Mouse (Mus musculus) erythroblast, embryonic 14.5 days (primary cell): Measurements from ENCODE around the gene Ly6c1.

Experiments used
- GATA1 ChIP-seq: IDR thresholded peaks from 2 replicates; pipeline ENCODE4 v1.6.1; 2012; ENCODE audit warnings: low read length, inconsistent platforms, mixed read lengths
- TAL1 ChIP-seq: IDR thresholded peaks from 3 replicates; pipeline ENCODE4 v1.6.1; 2012; ENCODE audit warnings: low read length, inconsistent platforms, mixed read lengths

DNA sequence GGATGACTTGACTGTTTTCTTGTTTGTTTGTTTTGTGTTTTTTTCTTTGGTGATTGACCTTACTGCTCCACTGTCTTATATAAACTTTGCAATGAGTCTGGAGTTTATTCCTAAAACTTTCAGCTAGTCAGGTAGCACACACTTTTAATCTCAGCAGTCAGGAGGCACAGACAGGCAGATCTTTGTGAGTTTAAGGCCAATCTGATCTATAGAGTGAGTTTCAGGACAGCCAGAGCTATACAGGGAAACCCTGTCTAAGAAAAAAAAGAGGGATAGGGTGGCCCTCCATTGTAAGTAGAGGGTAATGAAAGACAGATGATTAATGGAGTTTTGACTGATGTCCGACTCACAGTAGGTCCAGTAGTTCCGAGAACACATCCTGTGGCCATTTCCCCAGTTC is 7.4 kb upstream of the Ly6c1 start:
- TF ChIP-seq TAL1, result no peak
- no peak for TF ChIP-seq GATA1
